Mouse (Mus musculus) stomach, embryonic 15.5 days (tissue): Measurements from ENCODE around the gene Lgmn. TPM values are rescaled to one million over a fixed set of nuclear protein-coding genes. Genes with fewer than 3 reads are reported as not detected.

Experiments used
- ATAC-seq: fragments of 200-750 bp; cut with Nextera tagmentation; 2 replicates; pipeline ENCODE4 v1.8.0; 2017; ENCODE audit warnings: low read depth, moderate number of reproducible peaks, moderate TSS enrichment; ENCODE audit not compliant: insufficient read depth, low FRiP score
- H3K27ac ChIP-seq: fragments of 300-500 bp; sonication (generic); 2 replicates; pipeline ENCODE4 v1.5.1; 2015; ENCODE audit warnings: mild to moderate bottlenecking, inconsistent platforms
- H3K27me3 ChIP-seq: fragments of 300-500 bp; sonication (generic); replicated peaks from 2 replicates; pipeline ENCODE4 v1.6.1; 2015; ENCODE audit warnings: inconsistent platforms
- H3K36me3 ChIP-seq: fragments of 300-500 bp; sonication (generic); 2 replicates; pipeline ENCODE4 v1.6.1; 2015; ENCODE audit warnings: inconsistent platforms
- H3K4me1 ChIP-seq: fragments of 300-500 bp; sonication (generic); 2 replicates; pipeline ENCODE4 v1.6.1; 2015; ENCODE audit warnings: inconsistent platforms
- H3K4me2 ChIP-seq: fragments of 300-500 bp; sonication (generic); 2 replicates; pipeline ENCODE4 v1.6.1; 2015; ENCODE audit warnings: mild to moderate bottlenecking, inconsistent platforms
- H3K4me3 ChIP-seq: fragments of 300-500 bp; sonication (generic); replicated peaks from 2 replicates; pipeline ENCODE4 v1.5.1; 2015; ENCODE audit warnings: inconsistent platforms
- H3K9ac ChIP-seq: fragments of 300-500 bp; sonication (generic); 2 replicates; pipeline ENCODE4 v1.6.1; 2015; ENCODE audit warnings: inconsistent platforms
- H3K9me3 ChIP-seq: fragments of 300-500 bp; sonication (generic); 2 replicates; pipeline ENCODE4 v1.6.1; 2016; ENCODE audit warnings: inconsistent platforms
- WGBS: fragments of 180-500 bp; shearing (Covaris S2); methylation state at CpG from one replicate; pipeline ENCODE4 v1.1.7; 2015; 5-methylcytosine and 5-hydroxymethylcytosine counted together
- polyA plus RNA-seq: library from polyadenylated mRNA; unstranded; fragments of >200 nt; fragmentation: Nextera tagmentation; extraction: Ambion mirVana; gene quantifications from 2 replicates; pipeline ENCODE4 v1.2.1, GENCODE M21; 2015

Gene Lgmn
- polyA plus RNA-seq, 1 experiment from 2014 or later = 78.1 TPM

DNA sequence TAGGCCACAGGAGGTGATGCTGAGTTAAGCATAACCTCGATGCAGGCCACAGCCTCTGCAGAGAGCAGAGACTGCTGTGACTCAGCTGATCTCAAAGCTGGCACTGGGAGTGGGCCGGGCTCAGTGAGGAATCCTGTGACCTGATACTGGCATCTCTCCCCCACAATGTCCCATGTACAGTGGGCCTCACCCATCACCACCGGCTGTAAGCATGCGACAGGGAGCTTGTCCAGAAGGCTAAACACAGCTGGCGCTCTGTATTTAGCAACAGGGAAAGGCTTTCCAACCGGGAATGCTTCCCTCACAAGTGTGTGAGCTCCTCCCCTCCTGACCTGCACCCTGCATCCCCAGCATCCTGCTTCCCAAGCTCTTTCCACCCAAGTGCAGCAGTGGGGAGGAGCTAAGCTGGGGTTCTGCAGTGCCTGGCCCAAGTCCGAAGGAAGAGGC, 23.2 kb downstream of the Lgmn start:
- Histone ChIP-seq H3K27me3 (no peaks in the 10 kb centered on the region), H3K4me3 (no peak overlapping the region), H3K36me3 (no peaks in the 10 kb centered on the region), H3K9me3 (no peaks in the 10 kb centered on the region), H3K4me1 (peaks cover 5% of the 10 kb centered on the region), H3K4me2 (no peak overlapping the region), H3K27ac (no peak overlapping the region), H3K9ac (no peak overlapping the region)
- peak; percentile 42; the same call in 1 of the 2 replicates for ATAC-seq
- WGBS = 35% methylated on average over 7 of the region's 7 CpGs

DNA sequence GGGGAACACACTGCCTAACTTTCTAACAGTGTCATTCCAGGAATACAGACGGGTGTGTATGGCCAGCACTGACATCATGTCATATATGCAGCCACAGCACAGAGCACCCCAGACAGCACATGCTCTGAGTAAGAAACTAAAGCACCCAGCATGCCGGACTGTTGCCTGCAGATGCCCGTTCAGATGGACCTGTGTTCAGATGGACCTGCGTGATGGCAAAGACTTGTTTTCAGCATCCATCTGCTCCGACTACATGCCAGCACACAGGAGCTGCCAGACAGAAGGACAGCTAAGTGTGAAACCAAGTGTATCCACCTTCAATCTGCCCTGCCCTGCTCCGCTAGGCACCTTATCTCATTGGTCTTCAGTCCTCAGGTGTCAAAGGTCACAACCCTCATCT, 24.9 kb downstream of the Lgmn start:
- WGBS = 82% methylated on average over 6 of the region's 6 CpGs
- ATAC-seq = no peak

DNA sequence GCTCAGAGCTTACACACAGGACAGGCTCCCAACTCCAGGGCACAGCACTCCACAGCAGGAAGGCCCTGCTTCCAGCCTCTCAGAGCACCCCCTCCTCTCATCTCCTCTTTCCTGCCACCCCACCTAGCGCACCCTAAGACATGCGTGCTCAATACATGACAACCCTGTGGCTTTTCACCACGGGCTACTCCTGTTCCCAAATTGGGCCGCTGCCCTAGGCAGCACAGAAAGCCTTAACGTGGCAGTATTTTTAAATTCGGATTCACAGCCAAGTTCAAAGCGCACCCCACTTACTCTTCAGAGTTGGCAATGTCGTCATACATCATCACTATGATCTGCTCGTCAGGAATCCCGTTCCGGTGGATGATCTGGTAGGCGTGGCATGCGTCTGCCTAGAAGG, 26.4 kb downstream of the Lgmn start:
- Histone ChIP-seq H3K4me1 (peaks cover 5% of the 10 kb centered on the region), H3K27me3 (no peaks in the 10 kb centered on the region), H3K4me2 (no peak overlapping the region), H3K27ac (no peak overlapping the region), H3K36me3 (no peaks in the 10 kb centered on the region), H3K9ac (no peak overlapping the region), H3K4me3 (no peak overlapping the region), H3K9me3 (no peaks in the 10 kb centered on the region)
- ATAC-seq = no peak
- WGBS = 84% methylated on average over 13 of the region's 13 CpGs

More for the DNA sequence above, 24.9 kb downstream of the Lgmn start:
- H3K27ac ChIP-seq = no peak overlapping the region
- no peaks in the 10 kb centered on the region for H3K9me3 ChIP-seq
- H3K36me3 ChIP-seq = no peaks in the 10 kb centered on the region
- no peaks in the 10 kb centered on the region for H3K27me3 ChIP-seq
- H3K4me3 ChIP-seq = no peak overlapping the region
- H3K4me2 ChIP-seq = no peak overlapping the region
- peaks cover 5% of the 10 kb centered on the region for H3K4me1 ChIP-seq
- H3K9ac ChIP-seq = no peak overlapping the region

DNA sequence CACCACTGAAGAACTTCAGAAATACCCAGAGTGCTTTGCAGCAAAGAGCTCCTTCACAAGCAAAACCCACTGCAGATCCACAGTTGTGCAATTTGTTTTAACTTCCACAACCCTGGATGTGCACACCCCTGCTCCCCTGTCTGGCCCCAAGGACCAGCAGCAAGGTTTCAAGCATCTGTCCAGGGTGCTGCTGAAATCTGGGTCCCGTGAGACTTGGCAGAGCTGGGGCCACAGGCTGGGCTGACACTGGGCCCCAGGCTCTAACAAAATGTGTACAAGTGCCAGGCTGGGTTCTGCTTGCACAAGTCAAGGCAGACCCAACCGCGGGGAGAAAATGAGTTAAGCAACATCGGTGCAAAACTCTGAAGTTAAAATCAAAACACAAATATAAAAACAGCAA, 41.0 kb downstream of the Lgmn start:
- 82% methylated on average over 4 of the region's 4 CpGs for WGBS
- ATAC-seq = no peak
- Histone ChIP-seq H3K9me3 (no peaks in the 10 kb centered on the region), H3K27me3 (no peaks in the 10 kb centered on the region), H3K4me3 (no peak overlapping the region), H3K4me2 (no peak overlapping the region), H3K27ac (no peak overlapping the region), H3K9ac (no peak overlapping the region), H3K36me3 (0 out of 2 replicates have a peak, but pooled peaks cover 2% of the 10 kb centered on the region), H3K4me1 (no peaks in the 10 kb centered on the region)

DNA sequence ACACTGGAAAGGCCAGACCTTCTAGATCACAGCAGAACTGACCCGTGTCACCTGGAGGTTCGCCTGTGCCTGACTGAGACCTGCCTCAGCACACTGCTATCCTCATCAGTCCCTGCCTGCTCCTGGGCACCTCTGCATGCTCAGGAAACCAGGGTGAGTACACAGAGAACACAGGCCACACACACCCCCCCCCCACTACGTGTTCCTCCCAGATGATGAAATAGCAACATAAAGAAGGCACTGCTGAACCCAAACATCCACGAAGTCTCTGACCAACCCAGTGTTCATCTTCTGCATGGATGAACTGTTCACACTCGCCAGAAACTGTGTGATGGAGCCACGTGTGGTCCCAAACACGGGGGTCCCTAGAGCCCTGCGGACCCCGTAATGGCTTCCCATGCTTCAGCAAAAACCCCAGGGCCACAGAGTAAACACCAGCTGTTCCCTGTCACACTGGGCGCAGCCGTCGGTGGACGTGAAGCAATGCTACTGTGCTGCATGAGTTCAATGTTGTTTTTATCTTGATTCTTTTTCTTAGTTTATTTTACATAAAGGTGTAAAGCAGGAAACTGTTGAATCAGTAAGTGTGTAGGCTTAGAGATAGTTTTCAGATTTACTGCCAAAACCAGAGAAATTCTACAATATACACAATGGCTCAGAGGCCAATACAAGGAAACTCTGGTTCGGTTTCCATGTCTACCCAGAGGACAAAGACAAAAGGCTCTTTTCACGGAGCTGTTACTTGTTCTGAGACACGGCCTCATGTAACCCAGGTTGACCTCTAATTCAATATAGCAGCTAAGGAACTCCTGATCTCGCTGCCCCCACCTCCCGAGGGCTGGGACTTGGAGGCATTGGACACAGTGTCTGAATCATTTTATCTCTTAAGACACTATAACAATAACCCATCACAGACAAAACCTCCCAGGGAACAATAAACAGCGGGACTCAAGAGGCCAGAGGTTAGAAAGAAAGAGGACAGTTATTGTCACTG, 43.3 kb downstream of the Lgmn start:
- Histone ChIP-seq H3K27ac (no peak overlapping the region), H3K4me3 (no peak overlapping the region), H3K4me2 (no peak overlapping the region), H3K9me3 (no peaks in the 10 kb centered on the region), H3K27me3 (no peaks in the 10 kb centered on the region), H3K4me1 (no peaks in the 10 kb centered on the region), H3K9ac (no peak overlapping the region), H3K36me3 (no peaks in the 10 kb centered on the region)
- ATAC-seq = peak; percentile 43; the same call in 1 of the 2 replicates
- 45% methylated on average over 19 of the region's 19 CpGs for WGBS

DNA sequence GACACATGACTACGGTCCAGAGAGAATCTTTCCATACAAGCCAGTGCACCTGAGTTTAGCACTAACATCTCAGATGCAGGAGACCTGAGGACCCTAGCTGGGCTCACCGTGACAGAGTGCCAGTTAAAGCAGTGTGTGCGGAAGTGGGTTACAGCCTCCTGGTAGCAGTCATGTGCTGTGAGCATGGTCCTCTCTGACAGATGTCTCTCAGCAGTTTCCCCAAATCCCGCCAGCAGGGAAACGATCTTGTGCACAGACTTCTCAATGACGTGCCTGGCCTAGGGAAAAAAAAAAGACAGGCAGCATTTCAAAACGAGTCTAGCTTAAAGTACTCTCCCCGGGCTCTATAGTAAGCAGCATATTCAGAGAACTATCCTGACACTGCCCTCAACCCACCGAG, 44.1 kb downstream of the Lgmn start:
- Histone ChIP-seq H3K9ac (no peak overlapping the region), H3K4me2 (no peak overlapping the region), H3K4me3 (no peak overlapping the region), H3K9me3 (no peaks in the 10 kb centered on the region), H3K27ac (no peak overlapping the region), H3K27me3 (no peaks in the 10 kb centered on the region), H3K4me1 (no peaks in the 10 kb centered on the region), H3K36me3 (no peaks in the 10 kb centered on the region)
- ATAC-seq = no peak
- WGBS = 67% methylated on average over 9 of the region's 9 CpGs

DNA sequence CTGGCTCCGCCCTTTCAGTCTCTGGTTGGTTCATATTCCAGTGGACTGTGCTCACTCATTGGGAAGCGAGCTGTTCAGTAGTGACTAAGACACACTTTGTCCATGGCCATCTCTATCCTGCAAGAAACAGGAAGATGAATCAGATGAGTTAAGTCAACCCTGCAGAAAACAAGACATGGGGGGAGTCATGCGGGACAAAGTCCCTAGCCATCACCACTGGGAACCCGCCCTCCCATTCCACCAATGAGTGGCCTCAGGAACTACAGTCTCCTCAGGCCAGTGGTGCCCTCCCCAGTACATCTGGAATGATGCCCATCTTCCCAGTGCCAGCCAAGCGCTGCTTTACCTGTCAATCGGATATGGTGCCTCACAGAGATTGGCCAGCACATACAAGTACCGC, 45.1 kb downstream of the Lgmn start:
- H3K36me3 ChIP-seq = 0 out of 2 replicates have a peak, but pooled peaks cover under 1% of the 10 kb centered on the region

DNA sequence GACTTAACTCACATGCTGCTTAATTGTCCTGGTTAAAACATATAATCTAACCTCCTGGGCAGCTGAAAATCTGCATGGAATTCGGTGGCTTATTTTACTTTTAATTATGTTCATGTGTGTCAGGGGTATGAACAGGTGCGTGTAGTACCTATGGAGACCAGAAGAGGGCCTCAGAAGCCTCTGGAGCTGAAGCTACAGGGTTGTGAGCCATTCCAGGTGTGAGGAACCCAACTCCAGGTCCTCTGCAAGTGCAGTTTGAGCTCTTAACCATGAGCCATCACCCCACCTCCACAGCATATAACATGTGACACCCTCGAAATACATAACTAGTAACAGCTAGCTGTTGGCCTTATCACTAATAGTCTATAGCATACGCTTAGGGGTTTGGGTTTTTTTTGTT, 47.6 kb downstream of the Lgmn start:
- Histone ChIP-seq H3K9ac (no peak overlapping the region), H3K27ac (no peak overlapping the region), H3K9me3 (no peaks in the 10 kb centered on the region), H3K4me3 (no peak overlapping the region), H3K4me1 (no peaks in the 10 kb centered on the region), H3K27me3 (no peaks in the 10 kb centered on the region), H3K36me3 (0 out of 2 replicates have a peak, but pooled peaks cover 7% of the 10 kb centered on the region), H3K4me2 (no peak overlapping the region)
- WGBS = 67% methylated on average over 4 of the region's 4 CpGs
- ATAC-seq = no peak

More for the DNA sequence above, 45.1 kb downstream of the Lgmn start:
- Histone ChIP-seq H3K4me3 (no peak overlapping the region), H3K27ac (no peak overlapping the region), H3K4me1 (no peaks in the 10 kb centered on the region), H3K4me2 (no peak overlapping the region), H3K9ac (no peak overlapping the region), H3K27me3 (no peaks in the 10 kb centered on the region), H3K9me3 (no peaks in the 10 kb centered on the region)
- ATAC-seq = no peak
- WGBS = 91% methylated on average over 7 of the region's 7 CpGs

DNA sequence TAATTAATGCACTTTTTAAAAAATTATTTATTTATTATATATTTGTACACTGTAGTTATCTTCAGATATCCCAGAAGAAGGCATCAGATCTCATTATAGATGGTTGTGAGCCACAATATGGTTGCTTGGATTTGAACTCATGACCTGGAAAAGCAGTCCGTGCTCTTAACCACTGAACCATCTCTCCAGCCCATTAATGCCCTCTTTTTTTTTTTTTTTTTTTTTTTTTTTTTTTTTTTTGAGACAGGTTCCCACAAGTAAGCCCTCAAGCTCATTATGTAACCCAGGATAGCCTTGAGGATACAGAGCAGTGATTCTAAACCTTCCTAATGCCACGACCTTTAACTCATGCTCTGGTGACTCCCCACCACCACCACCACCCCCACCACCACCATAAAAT, 48.5 kb downstream of the Lgmn start:
- H3K9ac ChIP-seq = no peak overlapping the region
- H3K9me3 ChIP-seq = no peaks in the 10 kb centered on the region
- no peak overlapping the region for H3K27ac ChIP-seq
- ATAC-seq = no peak
- no peaks in the 10 kb centered on the region for H3K27me3 ChIP-seq
- no peak overlapping the region for H3K4me2 ChIP-seq
- no peak overlapping the region for H3K4me3 ChIP-seq
- 0 out of 2 replicates have a peak, but pooled peaks cover 7% of the 10 kb centered on the region for H3K36me3 ChIP-seq
- 83% methylated on average over 2 of the region's 2 CpGs for WGBS
- no peaks in the 10 kb centered on the region for H3K4me1 ChIP-seq

DNA sequence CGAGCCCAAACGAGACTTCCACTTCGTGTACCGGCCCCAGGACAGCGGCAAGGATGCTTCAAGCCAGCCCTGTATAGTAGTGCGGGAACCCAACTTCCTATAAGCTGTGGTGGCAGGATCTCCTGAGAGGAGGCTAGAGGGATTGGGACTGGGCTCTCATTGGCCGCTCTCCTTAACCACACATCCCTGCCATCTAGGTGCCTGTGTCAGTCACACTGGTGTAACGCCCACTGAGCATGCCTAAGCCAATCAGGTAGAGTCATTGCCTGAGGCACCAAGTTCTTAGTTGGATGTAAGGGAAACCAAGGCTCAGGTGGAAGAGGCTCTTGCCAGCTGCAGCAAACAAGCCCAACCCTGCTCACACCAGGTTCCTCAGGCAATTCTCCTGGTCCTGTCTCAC, 49.6 kb downstream of the Lgmn start:
- H3K4me2 ChIP-seq = no peak overlapping the region
- H3K4me3 ChIP-seq = no peak overlapping the region
- H3K9me3 ChIP-seq = no peaks in the 10 kb centered on the region
- ATAC-seq = no peak
- no peaks in the 10 kb centered on the region for H3K27me3 ChIP-seq
- no peak overlapping the region for H3K27ac ChIP-seq
- H3K36me3 ChIP-seq = 0 out of 2 replicates have a peak, but pooled peaks cover 7% of the 10 kb centered on the region
- 41% methylated on average over 8 of the region's 8 CpGs for WGBS
- no peak overlapping the region for H3K9ac ChIP-seq
- no peaks in the 10 kb centered on the region for H3K4me1 ChIP-seq

DNA sequence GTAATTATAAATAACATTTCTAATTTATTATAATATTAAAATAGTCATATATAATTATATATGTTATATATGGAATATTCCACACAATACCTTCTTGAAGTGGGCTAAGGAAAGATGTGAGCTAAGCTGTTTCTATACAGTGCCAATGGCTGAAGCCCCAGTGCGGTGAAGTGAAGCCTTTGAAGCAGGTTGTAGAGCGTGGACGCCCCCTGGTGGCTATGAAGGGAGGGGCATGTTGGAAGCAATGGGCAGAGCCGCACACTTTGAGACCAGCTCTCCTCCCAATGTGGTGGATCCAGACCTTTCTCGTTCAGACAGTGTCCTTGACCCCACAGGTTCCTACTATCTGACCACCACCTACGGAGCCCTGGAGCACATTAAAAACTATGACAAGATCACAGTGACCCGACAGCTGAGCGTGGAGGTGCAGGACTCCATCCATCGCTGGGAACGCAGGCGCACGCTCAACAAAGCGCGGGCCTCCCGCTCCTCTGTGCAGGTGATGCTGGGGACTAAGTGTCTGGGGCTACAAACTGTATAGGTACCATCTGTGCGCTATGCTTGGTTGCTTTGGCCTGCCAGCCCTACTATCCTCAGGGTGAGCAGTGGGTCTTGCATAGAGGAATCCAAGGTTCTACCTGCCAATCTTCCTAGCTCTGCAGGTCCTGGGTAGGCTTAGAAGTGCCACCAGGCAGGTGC, 52.2 kb downstream of the Lgmn start:
- Histone ChIP-seq H3K9ac (no peak overlapping the region), H3K27me3 (no peaks in the 10 kb centered on the region), H3K9me3 (no peaks in the 10 kb centered on the region), H3K36me3 (0 out of 2 replicates have a peak, but pooled peaks cover 7% of the 10 kb centered on the region), H3K27ac (no peak overlapping the region), H3K4me1 (no peaks in the 10 kb centered on the region), H3K4me3 (no peak overlapping the region), H3K4me2 (no peak overlapping the region)
- WGBS = 58% methylated on average over 16 of the region's 16 CpGs
- ATAC-seq = peak; percentile 57

DNA sequence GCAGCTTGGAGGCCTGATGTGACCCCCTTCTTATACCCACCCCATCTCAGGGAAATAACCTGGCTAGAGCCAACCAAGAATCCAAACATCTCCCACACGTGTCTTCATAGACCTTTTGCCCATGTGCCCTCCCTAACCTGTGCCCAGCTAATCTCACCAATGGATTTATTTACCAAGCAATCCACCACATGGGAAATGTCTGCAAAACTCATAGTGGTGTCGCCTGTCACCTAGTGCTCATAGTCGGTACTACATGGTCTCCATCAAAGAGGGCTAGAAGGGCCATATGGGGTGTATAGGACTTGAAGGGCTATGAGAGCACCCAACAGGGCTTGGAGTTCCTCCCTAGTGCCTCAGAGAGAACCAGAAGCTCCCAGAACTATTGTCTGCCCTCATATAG, 54.8 kb downstream of the Lgmn start:
- H3K4me1 ChIP-seq = no peaks in the 10 kb centered on the region
- H3K4me2 ChIP-seq = no peak overlapping the region
- H3K27me3 ChIP-seq = no peaks in the 10 kb centered on the region
- 0 out of 2 replicates have a peak, but pooled peaks cover 7% of the 10 kb centered on the region for H3K36me3 ChIP-seq
- 0 out of 2 replicates have a peak, but pooled peaks have one; percentile 38 for ATAC-seq
- H3K27ac ChIP-seq = no peak overlapping the region
- no peaks in the 10 kb centered on the region for H3K9me3 ChIP-seq
- no peak overlapping the region for H3K4me3 ChIP-seq
- H3K9ac ChIP-seq = no peak overlapping the region
- 18% methylated on average over 3 of the region's 3 CpGs for WGBS
